Mouse (Mus musculus): ENCODE data around the gene Obox8. TPM values are rescaled to one million over a fixed set of nuclear protein-coding genes. Genes with fewer than 3 reads are reported as not detected.

Obox8 gene
- not detected for polyA plus RNA-seq (2012; fragmentation: generic; extraction: Trizol)

GRCm38 (mm10) chr7:14333457-14333856, at the start of gene Obox8:
Gene Obox8 (minus strand): TSS chr7:14333557.

Other genes starting within 250 kb of the Obox8 start
- not detected for gene Sult2a3, start 210.5 kb downstream of the Obox8 start, polyA plus RNA-seq (2012; fragmentation: generic; extraction: Trizol)
- gene Sult2a6, start 78.7 kb downstream of the Obox8 start, polyA plus RNA-seq (2012; fragmentation: generic; extraction: Trizol): not detected
- not detected for gene Sult2a8, start 113.2 kb upstream of the Obox8 start, polyA plus RNA-seq (2012; fragmentation: generic; extraction: Trizol)
- not detected for gene Sult2a7, start 160.7 kb upstream of the Obox8 start, polyA plus RNA-seq (2012; fragmentation: generic; extraction: Trizol)
- gene Vmn1r90, start 229.9 kb upstream of the Obox8 start, polyA plus RNA-seq (2012; fragmentation: generic; extraction: Trizol): not detected